Comparison of ENCODE assay signal across 29 mouse cellular contexts in the genomic region with DNA sequence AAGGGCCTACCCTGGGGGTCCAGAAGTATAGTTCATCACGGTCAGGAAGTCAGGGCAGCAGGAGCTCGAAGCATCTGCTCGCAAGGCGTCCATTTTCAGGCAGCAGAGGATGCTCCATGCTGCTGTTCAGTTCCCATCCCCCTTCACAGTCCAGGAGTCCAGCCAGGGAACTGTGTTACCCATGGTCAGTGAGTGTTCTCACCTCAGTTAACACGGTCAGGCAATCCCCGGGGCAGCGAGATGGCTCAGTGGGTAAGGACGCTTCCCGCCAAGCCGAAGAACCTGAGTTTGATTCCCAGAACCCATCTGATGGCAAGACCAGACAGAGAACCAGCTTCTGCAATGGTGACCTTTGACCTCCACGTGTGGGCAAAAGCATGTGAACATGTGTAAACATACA. TPM values are rescaled to one million over a fixed set of nuclear protein-coding genes. Genes with fewer than 3 reads are reported as not detected.
DNase-seq lines count a peak whose midpoint lies in the region; ATAC-seq and TF ChIP-seq lines count a peak whose summit lies in the region.
"Had no signal": no experiment of that assay in that cellular context is flagged by ENCODE, and none has a peak within 500 bp of the region (broad histone marks: within the 10 kb centered on the region; RNA-seq: fewer than 3 reads in every experiment).

No protein-coding gene starts in this region.

- ATAC-seq in liver, postnatal 0 days, result no peak
- ATAC-seq: forebrain, embryonic 14.5 days had no signal

- no peak for TF ChIP-seq POLR2A in liver, adult 2 months (IDR thresholded peaks at IDR 0.05; ENCODE audit: extremely low read depth, insufficient read depth, low read length)

- H3K4me1 ChIP-seq in heart, embryonic 10.5 days, result no peaks in the 10 kb centered on the region
- no peaks in the 10 kb centered on the region for H3K4me1 ChIP-seq in liver, adult 2 months (ENCODE audit: control insufficient read depth, insufficient read depth, low read length)
- no peaks in the 10 kb centered on the region for H3K4me1 ChIP-seq in liver, postnatal 0 days (ENCODE audit: insufficient read depth)
- H3K4me1 ChIP-seq: embryonic facial prominence, embryonic 13.5 days; embryonic facial prominence, embryonic 15.5 days; forebrain, embryonic 10.5 days; forebrain, embryonic 12.5 days had no signal

- H3K79me2 ChIP-seq in liver, adult 2 months (ENCODE audit: control insufficient read depth, insufficient read depth, low read length), result no peaks in the 10 kb centered on the region

- TF ChIP-seq EP300 in liver, postnatal 0 days (IDR thresholded peaks at IDR 0.05; ENCODE audit: low read depth), result no peak

- no peak overlapping the region for H3K9ac ChIP-seq in liver, adult 2 months (ENCODE audit: low read depth, low read length)
- no peak overlapping the region for H3K9ac ChIP-seq in liver, postnatal 0 days (replicated peaks)
- H3K9ac ChIP-seq: embryonic facial prominence, embryonic 13.5 days; embryonic facial prominence, embryonic 15.5 days; forebrain, embryonic 12.5 days had no signal

- WGBS in heart, embryonic 10.5 days, result 85% methylated on average over 11 of the region's 11 CpGs
- WGBS in liver, adult 2 months, result 82% methylated on average over 11 of the region's 11 CpGs
- 78% methylated on average over 11 of the region's 11 CpGs for WGBS in liver, postnatal 0 days (ENCODE audit: insufficient replicate concordance)

- no peak overlapping the region for H3K27ac ChIP-seq in heart, embryonic 10.5 days
- H3K27ac ChIP-seq in liver, adult 2 months (replicated peaks; ENCODE audit: insufficient read depth, low read depth, low read length), result no peak overlapping the region
- H3K27ac ChIP-seq in liver, postnatal 0 days (ENCODE audit: low read depth), result no peak overlapping the region
- H3K27ac ChIP-seq: embryonic facial prominence, embryonic 13.5 days; embryonic facial prominence, embryonic 15.5 days; forebrain, embryonic 10.5 days; forebrain, embryonic 12.5 days had no signal

- H3K36me3 ChIP-seq in heart, embryonic 10.5 days, result no peaks in the 10 kb centered on the region
- H3K36me3 ChIP-seq in liver, adult 2 months (ENCODE audit: control insufficient read depth, insufficient read depth, low read length), result no peaks in the 10 kb centered on the region
- H3K36me3 ChIP-seq in liver, postnatal 0 days (replicated peaks; ENCODE audit: insufficient read depth, low read length), result no peaks in the 10 kb centered on the region
- H3K36me3 ChIP-seq: embryonic facial prominence, embryonic 13.5 days; embryonic facial prominence, embryonic 15.5 days; forebrain, embryonic 10.5 days; forebrain, embryonic 12.5 days had no signal

- no peak for TF ChIP-seq CTCF in liver, adult 2 months (IDR thresholded peaks at IDR 0.05; ENCODE audit: low read depth, low read length)
- no peak for TF ChIP-seq CTCF in liver, postnatal 0 days (IDR thresholded peaks at IDR 0.05; ENCODE audit: low read depth)

- DNase-seq in heart, embryonic 10.5 days (ENCODE audit: low spot score), result peak; percentile 50
- DNase-seq in heart, adult 9 months (ENCODE audit: low spot score in 2 of 2), result no peak
- DNase-seq in kidney, adult 9 months, result peak; percentile 39
- DNase-seq in kidney, postnatal 10 days, result no peak
- DNase-seq in liver, adult 2 months (ENCODE audit: extremely low read depth, low read depth, low spot score), result peak; percentile 16
- no peak for DNase-seq in liver, postnatal 0 days
- DNase-seq: adrenal gland, adult 2 months; adrenal gland, postnatal 10 days; adrenal gland, postnatal 25 days; cerebellum, adult 11 months; cerebellum, adult 18-20 months; cerebellum, adult 8-10 months; cerebellum, adult 9-11 months; cerebellum, postnatal 14 days; cerebellum, postnatal 36 days; embryo, embryonic 11 days had no signal

- H3K4me2 ChIP-seq in liver, postnatal 0 days (ENCODE audit: low read depth, low read length), result no peak overlapping the region
- H3K4me2 ChIP-seq: embryonic facial prominence, embryonic 13.5 days; embryonic facial prominence, embryonic 15.5 days; forebrain, embryonic 12.5 days had no signal

- no peaks in the 10 kb centered on the region for H3K9me3 ChIP-seq in heart, embryonic 10.5 days
- H3K9me3 ChIP-seq in liver, postnatal 0 days (ENCODE audit: low read length), result no peaks in the 10 kb centered on the region
- H3K9me3 ChIP-seq: embryonic facial prominence, embryonic 13.5 days; embryonic facial prominence, embryonic 15.5 days; forebrain, embryonic 10.5 days; forebrain, embryonic 12.5 days had no signal

- H3K27me3 ChIP-seq in heart, embryonic 10.5 days (ENCODE audit: insufficient read depth, poor library complexity, severe bottlenecking), result no peaks in the 10 kb centered on the region
- no peaks in the 10 kb centered on the region for H3K27me3 ChIP-seq in liver, adult 2 months (ENCODE audit: control insufficient read depth, insufficient read depth, low read length)
- no peaks in the 10 kb centered on the region for H3K27me3 ChIP-seq in liver, postnatal 0 days (ENCODE audit: insufficient read depth, low read length)
- H3K27me3 ChIP-seq: embryonic facial prominence, embryonic 13.5 days; embryonic facial prominence, embryonic 15.5 days had no signal

- no peak overlapping the region for H3K4me3 ChIP-seq in heart, embryonic 10.5 days
- H3K4me3 ChIP-seq in liver, adult 2 months (ENCODE audit: insufficient read depth, low read depth, low read length), result no peak overlapping the region
- H3K4me3 ChIP-seq in liver, postnatal 0 days (ENCODE audit: low read depth, low read length), result no peak overlapping the region
- H3K4me3 ChIP-seq: embryonic facial prominence, embryonic 13.5 days; embryonic facial prominence, embryonic 15.5 days; erythroblast, embryonic 14.5 days; forebrain, embryonic 10.5 days; forebrain, embryonic 12.5 days had no signal

RNA-seq across cellular contexts. Expression of a gene that starts 6.0 kb away (rescaled TPM):
- 1.1 TPM in 2 replicates for polyA plus RNA-seq in heart, embryonic 10.5 days (2016; fragmentation: Nextera tagmentation; extraction: Ambion mirVana)
- total RNA-seq in liver, adult 2 months (2014; rRNA removed), result 2.1 and 2.4 TPM in 2 replicates
- polyA plus RNA-seq in liver, adult 2 months (2012; rRNA removed), result 1.9 and 2.8 TPM in 2 replicates
- 1.2 and 1.5 TPM in 2 replicates for polyA plus RNA-seq in liver, postnatal 0 days (2015; fragmentation: Nextera tagmentation; extraction: Ambion mirVana)
- total RNA-seq: common myeloid progenitor, adult 5-6 weeks; MEL had no signal
- polyA plus RNA-seq: erythroblast, embryonic 14.5 days had no signal

RNA-seq across cellular contexts. Expression of a gene that starts 20.0 kb away (rescaled TPM):
- 0.41 and 8.8 TPM in 2 replicates for polyA plus RNA-seq in heart, embryonic 10.5 days (2016; fragmentation: Nextera tagmentation; extraction: Ambion mirVana)
- total RNA-seq in liver, adult 2 months (2014; rRNA removed), result 230 and 425 TPM in 2 replicates
- polyA plus RNA-seq in liver, adult 2 months (2012; rRNA removed), result 106 and 170 TPM in 2 replicates
- 79.5 and 93.6 TPM in 2 replicates for polyA plus RNA-seq in liver, postnatal 0 days (2015; fragmentation: Nextera tagmentation; extraction: Ambion mirVana)
- total RNA-seq: common myeloid progenitor, adult 5-6 weeks; ES-E14; MEL had no signal
- polyA plus RNA-seq: adrenal gland, adult 2 months; C2C12; embryonic facial prominence, embryonic 11.5 days; embryonic facial prominence, embryonic 13.5 days; embryonic facial prominence, embryonic 15.5 days; forebrain, embryonic 10.5 days; forebrain, embryonic 12.5 days; forebrain, embryonic 14.5 days had no signal

RNA-seq across cellular contexts. Expression of a gene that starts 46.2 kb away (rescaled TPM):
- not detected in 2 replicates for polyA plus RNA-seq in heart, embryonic 10.5 days (2016; fragmentation: Nextera tagmentation; extraction: Ambion mirVana)
- total RNA-seq in liver, adult 2 months (2014; rRNA removed), result not detected in 2 replicates
- polyA plus RNA-seq in liver, adult 2 months (2012; rRNA removed), result not detected in 2 replicates
- polyA plus RNA-seq in liver, postnatal 0 days (2015; fragmentation: Nextera tagmentation; extraction: Ambion mirVana), result not detected in 2 replicates
- total RNA-seq: adrenal gland, adult 2 months; adrenal gland, postnatal 10 days; adrenal gland, postnatal 25 days; adrenal gland, postnatal 4 days; common myeloid progenitor, adult 5-6 weeks; ES-E14; MEL had no signal
- polyA plus RNA-seq: adrenal gland, adult 2 months; brain, embryonic 14.5 days; C2C12; embryonic facial prominence, embryonic 11.5 days; embryonic facial prominence, embryonic 13.5 days; embryonic facial prominence, embryonic 15.5 days; erythroblast, embryonic 14.5 days; forebrain, embryonic 10.5 days; forebrain, embryonic 12.5 days; forebrain, embryonic 14.5 days had no signal

Comparison
In these comparisons a context has a peak if more than half of its experiments do, and no peak if none do; other contexts are left out.
1. DNase-seq: peak in heart, embryonic 10.5 days (single experiment), kidney, adult 9 months (single experiment) and liver, adult 2 months (single experiment); none in heart, adult 9 months (0 of 2), kidney, postnatal 10 days (single experiment) and liver, postnatal 0 days (single experiment).